Mouse (Mus musculus): ENCODE measurements at regions not wholly inside any gene's neighbourhood (a gene's known extent, or its start where the extent isn't known, plus 50 kb on each side); places are given as distances from the start of the nearest gene placed in this dataset.

GRCm38 (mm10) chr13:48160161-48160560 lies 100.9 kb upstream of the Id4 start:
- TF ChIP-seq CTCF (IDR thresholded peaks at IDR 0.05; ENCODE audit: borderline replicate concordance, insufficient read depth, low read depth, low read length), result no peak
- TF ChIP-seq POLR2A (IDR thresholded peaks at IDR 0.05; ENCODE audit: borderline replicate concordance, insufficient read depth, low read length), result no peak
